Mouse (Mus musculus): ENCODE data around the gene Sumo1.

DNA sequence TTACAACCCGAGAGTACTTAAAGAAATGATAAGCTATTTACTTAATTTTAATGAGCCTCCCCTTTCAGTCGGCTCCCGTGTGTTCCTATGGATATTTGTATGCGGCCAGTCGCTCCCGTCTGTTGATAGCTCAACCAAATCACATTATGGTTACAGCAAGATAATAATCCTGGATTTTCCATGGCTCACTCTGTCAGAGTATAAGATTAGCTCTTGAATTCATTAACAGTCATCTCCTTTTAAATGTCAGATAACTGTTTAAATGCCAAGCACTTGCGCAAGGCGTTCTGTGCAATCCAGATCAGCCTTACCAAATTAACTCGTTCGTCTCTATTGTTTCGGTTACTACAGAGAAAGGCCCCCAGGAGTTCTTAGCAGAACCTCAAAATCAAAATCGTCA lies 77.8 kb downstream of the Sumo1 start:
- TF ChIP-seq GATA1 (IDR thresholded peaks at IDR 0.05; ENCODE audit: borderline replicate concordance, low read length), result no peak
- TF ChIP-seq FLI1 (IDR thresholded peaks at IDR 0.05; ENCODE audit: low read length), result no peak

Measured in megakaryocyte, embryonic 14.5 days (primary cell).